Mouse (Mus musculus): ENCODE data around the gene Sh3rf3. TPM values are rescaled to one million over a fixed set of nuclear protein-coding genes. Genes with fewer than 3 reads are reported as not detected.

The Sh3rf3 gene
- polyA plus RNA-seq, 2 experiments = not detected

GRCm38 (mm10) chr10:59166104-59166944, 353.2 kb downstream of the Sh3rf3 start:
- Histone ChIP-seq H3K4me2 (ENCODE audit: low read depth) (peak overlapping the region; percentile 33), H3K4me3 (ENCODE audit: insufficient read depth in 1 of 2, low read depth in 2 of 2, low read length in 2 of 2) (0 out of 4 replicates have a peak overlapping the region, but pooled peaks of 1 of the 2 experiments have one; percentile 15), H3K4me1 (replicated peaks; ENCODE audit: control insufficient read depth in 2 of 2, insufficient read depth in 2 of 2, low read length in 1 of 2) (peaks cover 13 to 19% of the 10 kb centered on the region in 2 experiments), H3K9ac (replicated peaks) (no peak overlapping the region), H3K9me3 (ENCODE audit: control insufficient read depth, low read length) (no peaks in the 10 kb centered on the region), H3K27ac (no peak overlapping the region), H3K36me3 (replicated peaks; ENCODE audit: control insufficient read depth, insufficient read depth, low read depth) (no peaks in the 10 kb centered on the region), H3K27me3 (ENCODE audit: control insufficient read depth, insufficient read depth, low read length) (no peaks in the 10 kb centered on the region)
- WGBS (ENCODE audit: insufficient replicate concordance) = 37% methylated on average over 14 of the region's 14 CpGs
- TF ChIP-seq EP300 (IDR thresholded peaks at IDR 0.05; ENCODE audit: low read depth) = no peak
- TF ChIP-seq CTCF (IDR thresholded peaks at IDR 0.05; ENCODE audit: low read depth) = peak; percentile 73
- peak; percentile 63; the same call in 1 of the 2 replicates for ATAC-seq (ENCODE audit: insufficient read depth)
- peak in 2 of 3 experiments; percentile 30 to 53 for DNase-seq (ENCODE audit: low read depth in 3 of 3, low spot score in 3 of 3)

- 47% methylated on average over 3 of the region's 3 CpGs for WGBS (ENCODE audit: insufficient replicate concordance)
- Histone ChIP-seq H3K36me3 (replicated peaks; ENCODE audit: control insufficient read depth, insufficient read depth, low read depth) (no peaks in the 10 kb centered on the region), H3K27me3 (ENCODE audit: control insufficient read depth, insufficient read depth, low read length) (no peaks in the 10 kb centered on the region), H3K9ac (replicated peaks) (no peak overlapping the region), H3K4me3 (ENCODE audit: insufficient read depth in 1 of 2, low read depth in 2 of 2, low read length in 2 of 2) (no peak overlapping the region), H3K4me2 (ENCODE audit: low read depth) (no peak overlapping the region), H3K4me1 (replicated peaks; ENCODE audit: control insufficient read depth in 2 of 2, insufficient read depth in 2 of 2, low read length in 1 of 2) (peaks cover 0 to 7% of the 10 kb centered on the region in 2 experiments; a peak in 2 of 4 replicates), H3K9me3 (ENCODE audit: control insufficient read depth, low read length) (no peaks in the 10 kb centered on the region), H3K27ac (no peak overlapping the region)
- DNase-seq (ENCODE audit: low read depth in 3 of 3, low spot score in 3 of 3) = no peak
- no peak for TF ChIP-seq EP300 (IDR thresholded peaks at IDR 0.05; ENCODE audit: low read depth)
- no peak for TF ChIP-seq CTCF (IDR thresholded peaks at IDR 0.05; ENCODE audit: low read depth)
- ATAC-seq (ENCODE audit: insufficient read depth) = no peak
Measured at GRCm38 (mm10) chr10:59171042-59171441, 357.9 kb downstream of the Sh3rf3 start.

- H3K4me2 ChIP-seq (ENCODE audit: low read depth) = no peak overlapping the region
- no peak overlapping the region for H3K9ac ChIP-seq (replicated peaks)
- H3K4me1 ChIP-seq (replicated peaks; ENCODE audit: control insufficient read depth in 2 of 2, insufficient read depth in 2 of 2, low read length in 1 of 2) = peaks cover 0 to 3% of the 10 kb centered on the region in 2 experiments; a peak in 2 of 4 replicates
- no peak overlapping the region for H3K4me3 ChIP-seq (ENCODE audit: insufficient read depth in 1 of 2, low read depth in 2 of 2, low read length in 2 of 2)
- TF ChIP-seq CTCF (IDR thresholded peaks at IDR 0.05; ENCODE audit: low read depth) (no peak), EP300 (IDR thresholded peaks at IDR 0.05; ENCODE audit: low read depth) (no peak)
- H3K27me3 ChIP-seq (ENCODE audit: control insufficient read depth, insufficient read depth, low read length) = no peaks in the 10 kb centered on the region
- ATAC-seq (ENCODE audit: insufficient read depth) (no peak), DNase-seq (ENCODE audit: low read depth in 3 of 3, low spot score in 3 of 3) (no peak)
- WGBS (ENCODE audit: insufficient replicate concordance) = 80% methylated on average over 1 of the region's 1 CpGs
- H3K36me3 ChIP-seq (replicated peaks; ENCODE audit: control insufficient read depth, insufficient read depth, low read depth) = no peaks in the 10 kb centered on the region
- no peak overlapping the region for H3K27ac ChIP-seq
- H3K9me3 ChIP-seq (ENCODE audit: control insufficient read depth, low read length) = no peaks in the 10 kb centered on the region
Measured at GRCm38 (mm10) chr10:59172539-59172938, 359.4 kb downstream of the Sh3rf3 start.

GRCm38 (mm10) chr10:59179620-59180019, 366.5 kb downstream of the Sh3rf3 start:
- TF ChIP-seq CTCF (IDR thresholded peaks at IDR 0.05; ENCODE audit: low read depth) = no peak
- TF ChIP-seq EP300 (IDR thresholded peaks at IDR 0.05; ENCODE audit: low read depth) = no peak
- Histone ChIP-seq H3K4me1 (replicated peaks; ENCODE audit: control insufficient read depth in 2 of 2, insufficient read depth in 2 of 2, low read length in 1 of 2) (no peaks in the 10 kb centered on the region), H3K9ac (replicated peaks) (no peak overlapping the region), H3K36me3 (replicated peaks; ENCODE audit: control insufficient read depth, insufficient read depth, low read depth) (no peaks in the 10 kb centered on the region), H3K27ac (no peak overlapping the region), H3K4me3 (ENCODE audit: insufficient read depth in 1 of 2, low read depth in 2 of 2, low read length in 2 of 2) (no peak overlapping the region), H3K9me3 (ENCODE audit: control insufficient read depth, low read length) (no peaks in the 10 kb centered on the region), H3K4me2 (ENCODE audit: low read depth) (no peak overlapping the region), H3K27me3 (ENCODE audit: control insufficient read depth, insufficient read depth, low read length) (no peaks in the 10 kb centered on the region)
- DNase-seq (ENCODE audit: low read depth in 3 of 3, low spot score in 3 of 3) (no peak), ATAC-seq (ENCODE audit: insufficient read depth) (no peak)
- 29% methylated on average over 3 of the region's 3 CpGs for WGBS (ENCODE audit: insufficient replicate concordance)

GRCm38 (mm10) chr10:59182306-59182705, 369.1 kb downstream of the Sh3rf3 start:
- Histone ChIP-seq H3K36me3 (replicated peaks; ENCODE audit: control insufficient read depth, insufficient read depth, low read depth) (no peaks in the 10 kb centered on the region), H3K27me3 (ENCODE audit: control insufficient read depth, insufficient read depth, low read length) (no peaks in the 10 kb centered on the region), H3K27ac (no peak overlapping the region), H3K4me1 (replicated peaks; ENCODE audit: control insufficient read depth in 2 of 2, insufficient read depth in 2 of 2, low read length in 1 of 2) (no peaks in the 10 kb centered on the region), H3K9me3 (ENCODE audit: control insufficient read depth, low read length) (no peaks in the 10 kb centered on the region), H3K9ac (replicated peaks) (no peak overlapping the region), H3K4me2 (ENCODE audit: low read depth) (no peak overlapping the region), H3K4me3 (ENCODE audit: insufficient read depth in 1 of 2, low read depth in 2 of 2, low read length in 2 of 2) (no peak overlapping the region)
- 54% methylated on average over 3 of the region's 3 CpGs for WGBS (ENCODE audit: insufficient replicate concordance)
- no peak for TF ChIP-seq CTCF (IDR thresholded peaks at IDR 0.05; ENCODE audit: low read depth)
- no peak for TF ChIP-seq EP300 (IDR thresholded peaks at IDR 0.05; ENCODE audit: low read depth)
- ATAC-seq (ENCODE audit: insufficient read depth) (no peak), DNase-seq (ENCODE audit: low read depth in 3 of 3, low spot score in 3 of 3) (no peak)

Small RNA genes within 50 kb of the gene (microRNA-seq; reads per million reads assigned to microRNA genes)
- not detected for gene Gm27672

Other genes with a start within 250 kb of the Sh3rf3 start
- gene Edar, start 137.7 kb upstream of the Sh3rf3 start, polyA plus RNA-seq (2012; rRNA removed) = not detected in 2 replicates
- not detected in 2 replicates for gene Edar, start 137.7 kb upstream of the Sh3rf3 start, polyA plus RNA-seq (2014; fragmentation: Nextera tagmentation; extraction: Ambion mirVana)
- not detected in 2 replicates for gene Gm17542, start 95.1 kb upstream of the Sh3rf3 start, polyA plus RNA-seq (2012; rRNA removed)
- not detected in 2 replicates for gene Gm17542, start 95.1 kb upstream of the Sh3rf3 start, polyA plus RNA-seq (2014; fragmentation: Nextera tagmentation; extraction: Ambion mirVana)

Measured in liver, embryonic 14.5 days (tissue).